Comparison of ENCODE assay signal across 30 mouse cellular contexts in the genomic region with DNA sequence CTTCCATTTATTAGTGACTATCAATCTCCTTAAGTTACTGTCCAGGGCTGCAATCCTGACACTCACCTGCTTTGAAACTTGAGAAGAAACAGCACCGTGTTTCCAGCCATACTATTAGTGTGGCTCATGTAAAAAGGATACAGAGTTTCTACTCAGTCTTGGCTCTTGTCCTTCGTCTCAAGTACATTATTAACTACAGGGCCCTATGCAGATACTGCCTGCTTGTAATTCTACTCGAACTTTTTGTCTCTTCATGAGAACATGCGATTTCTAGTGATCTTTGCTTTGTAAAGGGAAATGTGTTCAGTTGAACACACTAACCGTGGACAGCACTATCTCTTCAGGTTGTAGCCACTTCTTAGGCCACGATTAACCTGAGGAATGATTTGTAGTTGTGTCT.
"Had no signal": no experiment of that assay in that cellular context is flagged by ENCODE, and none has a peak within 500 bp of the region (broad histone marks: within the 10 kb centered on the region; RNA-seq: fewer than 3 reads in every experiment).

No protein-coding gene starts in this region.

- H3K4me3 ChIP-seq: heart, adult 2 months; heart, embryonic 10.5 days; heart, embryonic 12.5 days; heart, embryonic 13.5 days; heart, embryonic 15.5 days; hindbrain, embryonic 10.5 days; hindbrain, embryonic 12.5 days; hindbrain, embryonic 13.5 days; hindbrain, embryonic 15.5 days; intestine, embryonic 15.5 days; layer of hippocampus, adult 2 months; left cerebral cortex, adult 2 months had no signal

- H3K9me3 ChIP-seq: heart, embryonic 10.5 days; heart, embryonic 12.5 days; heart, embryonic 13.5 days; heart, embryonic 15.5 days; hindbrain, embryonic 10.5 days; hindbrain, embryonic 12.5 days; hindbrain, embryonic 13.5 days; hindbrain, embryonic 15.5 days; intestine, embryonic 15.5 days had no signal

- ATAC-seq: hindbrain, embryonic 16.5 days; hindbrain, postnatal 0 days; inflammation-experienced regulatory T-cells, adult 6 months; intestine, embryonic 15.5 days; intestine, embryonic 16.5 days; intestine, postnatal 0 days had no signal

- DNase-seq: heart, adult 18-20 months; heart, adult 2 months; heart, postnatal 10 days; heart, postnatal 14 days; heart, postnatal 36 days; heart, postnatal 4 days; kidney, postnatal 10 days; kidney, postnatal 14 days; kidney, postnatal 25 days; layer of hippocampus, adult 9-11 months; layer of hippocampus, postnatal 36 days had no signal

- H3K4me2 ChIP-seq: heart, embryonic 11.5 days; heart, embryonic 12.5 days; heart, embryonic 13.5 days; heart, embryonic 15.5 days; hindbrain, embryonic 12.5 days; hindbrain, embryonic 13.5 days; hindbrain, embryonic 14.5 days; hindbrain, embryonic 15.5 days; intestine, embryonic 15.5 days had no signal

- H3K9ac ChIP-seq: heart, embryonic 12.5 days; heart, embryonic 13.5 days; heart, embryonic 15.5 days; hindbrain, embryonic 12.5 days; hindbrain, embryonic 13.5 days; hindbrain, embryonic 14.5 days; hindbrain, embryonic 15.5 days; intestine, embryonic 15.5 days had no signal

- H3K36me3 ChIP-seq: heart, embryonic 10.5 days; heart, embryonic 12.5 days; heart, embryonic 13.5 days; heart, embryonic 15.5 days; hindbrain, embryonic 10.5 days; hindbrain, embryonic 12.5 days; hindbrain, embryonic 13.5 days; hindbrain, embryonic 15.5 days; intestine, embryonic 15.5 days had no signal

- H3K27ac ChIP-seq: heart, adult 2 months; heart, embryonic 10.5 days; heart, embryonic 13.5 days; heart, embryonic 15.5 days; hindbrain, embryonic 10.5 days; hindbrain, embryonic 12.5 days; hindbrain, embryonic 13.5 days; hindbrain, embryonic 14.5 days; hindbrain, embryonic 15.5 days; hindbrain, postnatal 0 days; intestine, embryonic 15.5 days; kidney, postnatal 0 days; layer of hippocampus, adult 2 months; left cerebral cortex, adult 2 months had no signal

- H3K27me3 ChIP-seq: hindbrain, embryonic 12.5 days; hindbrain, embryonic 13.5 days; hindbrain, embryonic 15.5 days; intestine, embryonic 15.5 days had no signal
